Comparison of ENCODE assay signal across 27 mouse cellular contexts in the genomic region with DNA sequence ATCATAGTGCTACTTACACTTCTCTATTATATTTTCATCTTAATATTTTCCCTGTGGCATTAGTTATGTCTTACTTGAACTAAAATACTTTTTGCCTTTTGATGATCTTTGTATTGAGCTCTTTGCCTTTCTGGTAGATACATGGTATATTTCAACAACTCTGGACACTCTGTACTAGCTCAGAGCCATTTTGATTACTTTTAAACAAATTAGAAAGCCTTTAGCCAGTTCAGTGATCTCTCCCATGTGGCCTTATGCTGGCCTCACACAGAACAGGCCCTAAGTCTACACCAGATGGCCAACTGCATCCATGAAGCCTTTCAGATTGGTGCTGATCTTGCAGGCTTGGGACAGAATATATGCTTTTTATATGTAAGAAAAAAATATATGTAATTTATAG.
"Had no signal": no experiment of that assay in that cellular context is flagged by ENCODE, and none has a peak within 500 bp of the region (broad histone marks: within the 10 kb centered on the region; RNA-seq: fewer than 3 reads in every experiment).

No protein-coding gene starts in this region.

- DNase-seq: cerebellum, adult 9-11 months; cerebellum, postnatal 10 days; cerebellum, postnatal 14 days; cerebellum, postnatal 25 days; cerebellum, postnatal 36 days; forebrain, postnatal 0 days; gastrocnemius, adult 2 months; gastrocnemius, postnatal 10 days; gastrocnemius, postnatal 14 days; gastrocnemius, postnatal 25 days; gastrocnemius, postnatal 36 days; heart, adult 11 months; heart, adult 18-20 months; heart, adult 2 months had no signal

- H3K9me3 ChIP-seq: embryonic facial prominence, embryonic 10.5 days; embryonic facial prominence, embryonic 12.5 days; embryonic facial prominence, embryonic 13.5 days; embryonic facial prominence, embryonic 15.5 days; forebrain, embryonic 10.5 days; forebrain, embryonic 12.5 days; forebrain, embryonic 13.5 days; forebrain, embryonic 15.5 days; heart, embryonic 10.5 days had no signal

- H3K27ac ChIP-seq: embryonic facial prominence, embryonic 10.5 days; embryonic facial prominence, embryonic 12.5 days; embryonic facial prominence, embryonic 13.5 days; embryonic facial prominence, embryonic 15.5 days; forebrain, embryonic 10.5 days; forebrain, embryonic 12.5 days; forebrain, embryonic 13.5 days; forebrain, embryonic 15.5 days; gastrocnemius, adult 2 months; heart, adult 2 months; heart, embryonic 10.5 days had no signal

- H3K4me2 ChIP-seq: embryonic facial prominence, embryonic 12.5 days; embryonic facial prominence, embryonic 13.5 days; embryonic facial prominence, embryonic 15.5 days; forebrain, embryonic 12.5 days; forebrain, embryonic 13.5 days; forebrain, embryonic 15.5 days; heart, embryonic 11.5 days had no signal

- H3K9ac ChIP-seq: embryonic facial prominence, embryonic 12.5 days; embryonic facial prominence, embryonic 13.5 days; embryonic facial prominence, embryonic 15.5 days; forebrain, embryonic 12.5 days; forebrain, embryonic 13.5 days; forebrain, embryonic 15.5 days; forebrain, postnatal 0 days had no signal

- H3K4me3 ChIP-seq: embryonic facial prominence, embryonic 10.5 days; embryonic facial prominence, embryonic 12.5 days; embryonic facial prominence, embryonic 13.5 days; embryonic facial prominence, embryonic 15.5 days; erythroblast, embryonic 14.5 days; forebrain, embryonic 10.5 days; forebrain, embryonic 12.5 days; forebrain, embryonic 13.5 days; forebrain, embryonic 15.5 days; gastrocnemius, adult 2 months; heart, adult 2 months; heart, embryonic 10.5 days had no signal

- ATAC-seq: forebrain, embryonic 13.5 days; forebrain, embryonic 14.5 days; forebrain, embryonic 15.5 days; forebrain, embryonic 16.5 days; forebrain, postnatal 0 days had no signal

- H3K36me3 ChIP-seq: embryonic facial prominence, embryonic 10.5 days; embryonic facial prominence, embryonic 12.5 days; embryonic facial prominence, embryonic 13.5 days; embryonic facial prominence, embryonic 15.5 days; forebrain, embryonic 10.5 days; forebrain, embryonic 12.5 days; forebrain, embryonic 15.5 days; heart, embryonic 10.5 days had no signal
